Mouse (Mus musculus) gastrocnemius, postnatal 36 days (tissue): ENCODE measurements around the gene Fgr. TPM values are rescaled to one million over a fixed set of nuclear protein-coding genes. Genes with fewer than 3 reads are reported as not detected.

Source experiments
- DNase-seq, 2 experiments: peaks; one replicate each; pipeline ENCODE4 v3.0.0; 2022
- intact Hi-C: fragments of 180-260 bp; cut with DNase I; formaldehyde crosslinking; loops from one replicate; pipeline ENCODE4 v1.15.1; 2025
- total RNA-seq, 2 experiments: library from RNA; stranded (reverse); gene quantifications; 2 replicates each; pipeline ENCODE4 v1.2.3; 2021

Gene Fgr
- total RNA-seq, 2 experiments from 2014 or later, result 0.10 TPM; not detected in 1

GRCm38 (mm10) chr4:133047353-133048105, 73.6 kb downstream of the Fgr start:
- intact Hi-C loops, result no loop called here
- no peak for DNase-seq

- no peak for DNase-seq
- intact Hi-C loops, result no loop called here
Measured at GRCm38 (mm10) chr4:133049071-133049920, 75.4 kb downstream of the Fgr start.

GRCm38 (mm10) chr4:133050196-133050836, 76.4 kb downstream of the Fgr start:
- no peak for DNase-seq

GRCm38 (mm10) chr4:133050837-133051549, 77.1 kb downstream of the Fgr start:
- intact Hi-C loops, result no loop called here

More at GRCm38 (mm10) chr4:133050196-133050836, 76.4 kb downstream of the Fgr start:
- intact Hi-C loops, result no loop called here

GRCm38 (mm10) chr4:133051550-133051865, 77.6 kb downstream of the Fgr start:
- no peak for DNase-seq
- intact Hi-C loops, result no loop called here

More at GRCm38 (mm10) chr4:133050837-133051549, 77.1 kb downstream of the Fgr start:
- no peak for DNase-seq

Other genes starting within 250 kb of the Fgr start
- gene Xkr8, start 241.5 kb upstream of the Fgr start, total RNA-seq, result under 1 TPM; 0.51 to 0.74 TPM
- under 1 TPM; 0.42 to 0.74 TPM for gene Smpdl3b, start 216.8 kb upstream of the Fgr start, total RNA-seq
- gene Rpa2, start 205.8 kb upstream of the Fgr start, total RNA-seq, result 10 to 100 TPM; 13.8 to 14.7 TPM
- under 1 TPM; 0.72 to 0.87 TPM for gene Themis2, start 177.7 kb upstream of the Fgr start, total RNA-seq
- 10 to 100 TPM; 11.2 to 12.5 TPM for gene Ppp1r8, start 130.9 kb upstream of the Fgr start, total RNA-seq
- 10 to 100 TPM; 21.8 to 22.3 TPM for gene Stx12, start 89.6 kb upstream of the Fgr start, total RNA-seq
- gene Fam76a, start 51.5 kb upstream of the Fgr start, total RNA-seq, result 10 to 100 TPM; 22.0 to 29.5 TPM
- 10 to 100 TPM; 27.4 to 31.7 TPM for gene Ahdc1, start 37.2 kb downstream of the Fgr start, total RNA-seq
- 10 to 100 TPM; 31.1 to 31.8 TPM for gene Wasf2, start 156.4 kb downstream of the Fgr start, total RNA-seq
- gene Cd164l2, start 238.0 kb downstream of the Fgr start, total RNA-seq, result under 1 TPM in 1 of 2 experiments, not detected in 1; 0.27 TPM
- gene Gpr3, start 238.4 kb downstream of the Fgr start, total RNA-seq, result not detected